Mouse (Mus musculus) cerebellum, adult 2 months (tissue): ENCODE results near the gene Runx1. TPM values are rescaled to one million over a fixed set of nuclear protein-coding genes. Genes with fewer than 3 reads are reported as not detected.

Experiments
- DNase-seq, 2 experiments: peaks; one replicate each; pipeline ENCODE4 v3.0.0; 2021
- H3K27ac ChIP-seq: fragments of 200-500 bp; 2 replicates; pipeline ENCODE4 v1.5.1; 2012; ENCODE audit warnings: low read length, control low read depth, inconsistent platforms; ENCODE audit not compliant: insufficient read depth
- H3K27me3 ChIP-seq: fragments of 200-500 bp; 2 replicates; pipeline ENCODE4 v1.6.1; 2012; ENCODE audit warnings: inconsistent platforms, mild to moderate bottlenecking, low read length, moderate library complexity; ENCODE audit not compliant: control insufficient read depth, insufficient read depth
- H3K4me1 ChIP-seq: fragments of 200-500 bp; 2 replicates; pipeline ENCODE4 v1.6.1; 2011; ENCODE audit warnings: low read length; ENCODE audit not compliant: control insufficient read depth, insufficient read depth
- H3K4me3 ChIP-seq: fragments of 200-500 bp; replicated peaks from 2 replicates; pipeline ENCODE3; 2011; ENCODE audit warnings: mild to moderate bottlenecking, low read depth, low read length, control low read depth; ENCODE audit not compliant: insufficient read depth
- CTCF ChIP-seq: fragments of 200-500 bp; IDR thresholded peaks from 2 replicates; pipeline ENCODE4 v1.5.1; 2011; ENCODE audit warnings: low read depth, mild to moderate bottlenecking, control low read depth, low read length, moderate library complexity, borderline replicate concordance; ENCODE audit not compliant: insufficient read depth
- POLR2A ChIP-seq: fragments of 200-500 bp; IDR thresholded peaks from 2 replicates; pipeline ENCODE4 v1.6.1; 2011; ENCODE audit warnings: low read length, control low read depth, borderline replicate concordance; ENCODE audit not compliant: insufficient read depth
- WGBS: fragments of 180-500 bp; shearing (Covaris S2); methylation state at CpG from one replicate; pipeline ENCODE4 v1.1.7; 2018; 5-methylcytosine and 5-hydroxymethylcytosine counted together
- polyA plus RNA-seq: library from polyadenylated mRNA; depleted of rRNA; stranded (reverse); fragments of >200 nt; gene quantifications from 2 replicates; pipeline ENCODE4 v1.2.3, GENCODE M21; 2012

Gene Runx1
- polyA plus RNA-seq, 1 experiment: 0.52 TPM

GRCm38 (mm10) chr16:92581767-92582166 lies 244.2 kb downstream of the Runx1 start:
- TF ChIP-seq POLR2A (no peak), CTCF (no peak)
- Histone ChIP-seq H3K27ac (no peak overlapping the region), H3K27me3 (no peaks in the 10 kb centered on the region), H3K4me3 (no peak overlapping the region), H3K4me1 (no peaks in the 10 kb centered on the region)
- no peak for DNase-seq
- WGBS: 82% methylated on average over 10 of the region's 10 CpGs

- H3K27me3 ChIP-seq: no peaks in the 10 kb centered on the region
- H3K4me3 ChIP-seq: no peak overlapping the region
- TF ChIP-seq POLR2A: no peak
- TF ChIP-seq CTCF: no peak
- DNase-seq: no peak
- no peak overlapping the region for H3K27ac ChIP-seq
- 84% methylated on average over 10 of the region's 10 CpGs for WGBS
- H3K4me1 ChIP-seq: no peaks in the 10 kb centered on the region
These were observed 245.0 kb downstream of the Runx1 start for GRCm38 (mm10) chr16:92580981-92581380.

GRCm38 (mm10) chr16:92578915-92579653 lies 246.9 kb downstream of the Runx1 start:
- no peak for DNase-seq
- H3K4me1 ChIP-seq: no peaks in the 10 kb centered on the region
- TF ChIP-seq POLR2A: no peak
- no peak for TF ChIP-seq CTCF
- H3K27me3 ChIP-seq: no peaks in the 10 kb centered on the region
- WGBS: 72% methylated on average over 7 of the region's 7 CpGs
- no peak overlapping the region for H3K4me3 ChIP-seq
- H3K27ac ChIP-seq: no peak overlapping the region

- no peaks in the 10 kb centered on the region for H3K4me1 ChIP-seq
- no peaks in the 10 kb centered on the region for H3K27me3 ChIP-seq
- H3K4me3 ChIP-seq: no peak overlapping the region
- 85% methylated on average over 9 of the region's 9 CpGs for WGBS
- DNase-seq: no peak
- TF ChIP-seq POLR2A (no peak), CTCF (no peak)
- no peak overlapping the region for H3K27ac ChIP-seq
These were observed 248.6 kb downstream of the Runx1 start for GRCm38 (mm10) chr16:92577381-92577780.

GRCm38 (mm10) chr16:92575792-92576191 lies 250.2 kb downstream of the Runx1 start:
- no peak for DNase-seq
- Histone ChIP-seq H3K27ac (no peak overlapping the region), H3K4me1 (no peaks in the 10 kb centered on the region), H3K27me3 (no peaks in the 10 kb centered on the region), H3K4me3 (no peak overlapping the region)
- no peak for TF ChIP-seq POLR2A
- TF ChIP-seq CTCF: no peak
- WGBS: 92% methylated on average over 10 of the region's 10 CpGs

- no peak overlapping the region for H3K27ac ChIP-seq
- 78% methylated on average over 4 of the region's 4 CpGs for WGBS
- no peak overlapping the region for H3K4me3 ChIP-seq
- H3K4me1 ChIP-seq: no peaks in the 10 kb centered on the region
- no peaks in the 10 kb centered on the region for H3K27me3 ChIP-seq
- no peak for DNase-seq
- TF ChIP-seq POLR2A: no peak
- no peak for TF ChIP-seq CTCF
These were observed 252.8 kb downstream of the Runx1 start for GRCm38 (mm10) chr16:92573193-92573592.

- Histone ChIP-seq H3K4me1 (no peaks in the 10 kb centered on the region), H3K27me3 (no peaks in the 10 kb centered on the region), H3K27ac (no peak overlapping the region), H3K4me3 (no peak overlapping the region)
- 93% methylated on average over 11 of the region's 11 CpGs for WGBS
- no peak for DNase-seq
- TF ChIP-seq POLR2A (no peak), CTCF (no peak)
These were observed 254.7 kb downstream of the Runx1 start for GRCm38 (mm10) chr16:92571246-92571645.

- WGBS: 46% methylated on average over 5 of the region's 5 CpGs
- H3K4me3 ChIP-seq: no peak overlapping the region
- TF ChIP-seq CTCF: no peak
- no peak for TF ChIP-seq POLR2A
- no peak overlapping the region for H3K27ac ChIP-seq
- H3K4me1 ChIP-seq: no peaks in the 10 kb centered on the region
- DNase-seq: no peak
- H3K27me3 ChIP-seq: no peaks in the 10 kb centered on the region
These were observed 259.8 kb downstream of the Runx1 start for GRCm38 (mm10) chr16:92566146-92566545.

GRCm38 (mm10) chr16:92565708-92566107 lies 260.2 kb downstream of the Runx1 start:
- no peak overlapping the region for H3K27ac ChIP-seq
- WGBS: 2% methylated on average over 6 of the region's 6 CpGs
- H3K27me3 ChIP-seq: no peaks in the 10 kb centered on the region
- H3K4me1 ChIP-seq: no peaks in the 10 kb centered on the region
- DNase-seq: peak; percentile 70 to 85
- H3K4me3 ChIP-seq: peak overlapping the region; percentile 20
- no peak for TF ChIP-seq POLR2A
- TF ChIP-seq CTCF: peak; percentile 88
